Mouse (Mus musculus) cortical plate, adult 2 months (tissue): ENCODE data around the gene Idi1.

ENCODE experiments used
- CTCF ChIP-seq: fragments of 200-500 bp; IDR thresholded peaks from 2 replicates; pipeline ENCODE4 v1.5.1; 2011; ENCODE audit warnings: mild to moderate bottlenecking, control low read depth, low read length; ENCODE audit not compliant: insufficient read depth; ENCODE audit errors: extremely low read depth
- POLR2A ChIP-seq: fragments of 200-500 bp; IDR thresholded peaks from 2 replicates; pipeline ENCODE4 v1.6.1; 2011; ENCODE audit warnings: mild to moderate bottlenecking, low read length, control low read depth; ENCODE audit not compliant: insufficient read depth; ENCODE audit errors: extremely low read depth

- no peak for TF ChIP-seq POLR2A
- peak; percentile 14; the same call in 1 of the 2 replicates for TF ChIP-seq CTCF
These were observed 3.3 kb downstream of the Idi1 start for GRCm38 (mm10) chr13:8888603-8889002.
